Mouse (Mus musculus) megakaryocyte, embryonic 14.5 days (primary cell): ENCODE results near the gene Pisd.
"Not testable (repeated sequence)": the region's sequence is repeated elsewhere in the genome, so short reads cannot be mapped to it uniquely, and the experiment has no call there.

Source experiments
- FLI1 ChIP-seq: IDR thresholded peaks from 2 replicates; pipeline ENCODE4 v1.6.1; 2012; ENCODE audit warnings: low read length, inconsistent platforms, mixed read lengths
- GATA1 ChIP-seq: IDR thresholded peaks from 3 replicates; pipeline ENCODE4 v1.6.1; 2012; ENCODE audit warnings: mixed read lengths, low read length, inconsistent platforms, borderline replicate concordance

- not testable (repeated sequence) for TF ChIP-seq FLI1, GATA1
Measured at GRCm38 (mm10) chr5:32733892-32734291, 51.6 kb downstream of the Pisd start.
